Mouse (Mus musculus) testis, adult 2 months (tissue): ENCODE measurements around the gene Pde11a. TPM values are rescaled to one million over a fixed set of nuclear protein-coding genes. Genes with fewer than 3 reads are reported as not detected.

Experiments
- H3K27ac ChIP-seq: fragments of 200-500 bp; 2 replicates; pipeline ENCODE4 v1.5.1; 2012; ENCODE audit warnings: low read depth, low read length; ENCODE audit not compliant: control insufficient read depth, insufficient read depth
- H3K27me3 ChIP-seq: fragments of 200-500 bp; 2 replicates; pipeline ENCODE4 v1.6.1; 2012; ENCODE audit warnings: mild to moderate bottlenecking, low read length, moderate library complexity; ENCODE audit not compliant: control insufficient read depth, insufficient read depth
- H3K36me3 ChIP-seq: fragments of 200-500 bp; 2 replicates; pipeline ENCODE4 v1.6.1; 2012; ENCODE audit warnings: mild to moderate bottlenecking, low read length; ENCODE audit not compliant: control insufficient read depth, insufficient read depth
- H3K4me1 ChIP-seq: fragments of 200-500 bp; 2 replicates; pipeline ENCODE4 v1.6.1; 2012; ENCODE audit warnings: low read length; ENCODE audit not compliant: control insufficient read depth, insufficient read depth
- H3K4me3 ChIP-seq: fragments of 200-500 bp; 2 replicates; pipeline ENCODE4 v1.5.1; 2012; ENCODE audit warnings: low read depth, mild to moderate bottlenecking, low read length, moderate library complexity, mixed read lengths; ENCODE audit not compliant: control insufficient read depth
- CTCF ChIP-seq: fragments of 200-500 bp; IDR thresholded peaks from 2 replicates; pipeline ENCODE4 v1.5.1; 2012; ENCODE audit warnings: low read depth, mild to moderate bottlenecking, inconsistent platforms, low read length, moderate library complexity; ENCODE audit not compliant: control insufficient read depth, insufficient read depth, insufficient replicate concordance
- POLR2A ChIP-seq: fragments of 200-500 bp; IDR thresholded peaks from 2 replicates; pipeline ENCODE4 v1.6.1; 2012; ENCODE audit warnings: low read depth, mild to moderate bottlenecking, inconsistent platforms, low read length, moderate library complexity; ENCODE audit not compliant: control insufficient read depth
- polyA plus RNA-seq: library from polyadenylated mRNA; depleted of rRNA; stranded (reverse); fragments of >200 nt; gene quantifications from 2 replicates; pipeline ENCODE4 v1.2.3, GENCODE M21; 2012

Pde11a gene
- polyA plus RNA-seq, 1 experiment, result 0.53 TPM

DNA sequence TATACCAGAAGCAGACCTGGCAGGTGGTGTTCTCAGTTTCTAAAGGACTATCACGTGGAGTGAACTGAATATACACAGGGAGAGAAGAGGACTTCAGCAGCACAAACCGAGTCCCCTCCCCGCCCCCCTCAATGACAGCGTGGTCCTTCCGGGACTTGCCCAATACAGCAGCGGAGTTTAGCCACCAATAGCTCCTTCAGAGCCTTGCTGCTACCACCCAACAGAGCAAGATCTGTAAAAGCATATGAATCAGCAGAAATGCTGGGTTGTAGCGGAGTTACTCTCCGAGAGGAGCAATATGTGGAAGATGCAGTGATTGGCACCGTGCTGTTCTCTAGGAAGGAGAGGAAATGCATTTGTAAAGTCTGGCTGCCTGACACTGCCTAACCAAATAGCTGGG is 238.0 kb downstream of the Pde11a start:
- no peak for TF ChIP-seq CTCF
- TF ChIP-seq POLR2A, result no peak
- H3K4me1 ChIP-seq, result peaks cover 4% of the 10 kb centered on the region; the same call in 1 of the 2 replicates
- no peaks in the 10 kb centered on the region for H3K36me3 ChIP-seq
- peak overlapping the region; percentile 49; the same call in 1 of the 2 replicates for H3K27ac ChIP-seq
- H3K27me3 ChIP-seq, result no peaks in the 10 kb centered on the region
- no peak overlapping the region for H3K4me3 ChIP-seq

DNA sequence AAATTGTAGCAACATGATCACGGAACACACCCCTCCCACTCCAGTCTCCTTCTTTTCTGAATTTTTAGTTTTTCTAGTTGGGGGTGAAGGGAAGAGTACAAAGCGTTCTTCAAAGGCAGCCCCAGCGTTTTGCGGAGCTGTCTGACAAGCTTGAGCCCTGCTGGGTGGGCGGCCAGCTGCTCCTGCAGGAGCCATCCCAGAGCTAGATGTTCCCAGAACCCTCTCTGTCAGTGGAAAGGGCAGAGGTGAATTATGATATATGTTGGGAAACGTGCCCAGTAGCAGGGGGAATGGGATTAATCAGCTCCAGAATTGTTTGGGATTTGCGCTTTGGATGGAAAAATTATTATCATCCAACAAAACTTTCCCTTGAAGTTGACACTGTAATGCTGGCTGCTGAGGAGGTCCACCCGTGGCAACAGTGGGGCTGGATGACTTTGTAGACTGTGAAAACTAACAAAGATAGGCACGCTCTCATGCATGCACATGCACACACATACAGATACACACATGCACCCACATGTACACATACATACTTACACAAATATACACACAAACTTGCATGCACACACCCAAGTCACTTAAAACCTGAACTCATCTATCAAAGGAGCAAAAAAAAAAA is 238.7 kb downstream of the Pde11a start:
- H3K4me1 ChIP-seq, result peaks cover 2% of the 10 kb centered on the region; the same call in 1 of the 2 replicates
- no peak for TF ChIP-seq POLR2A
- H3K4me3 ChIP-seq, result no peak overlapping the region
- no peaks in the 10 kb centered on the region for H3K36me3 ChIP-seq
- no peak overlapping the region for H3K27ac ChIP-seq
- no peaks in the 10 kb centered on the region for H3K27me3 ChIP-seq

DNA sequence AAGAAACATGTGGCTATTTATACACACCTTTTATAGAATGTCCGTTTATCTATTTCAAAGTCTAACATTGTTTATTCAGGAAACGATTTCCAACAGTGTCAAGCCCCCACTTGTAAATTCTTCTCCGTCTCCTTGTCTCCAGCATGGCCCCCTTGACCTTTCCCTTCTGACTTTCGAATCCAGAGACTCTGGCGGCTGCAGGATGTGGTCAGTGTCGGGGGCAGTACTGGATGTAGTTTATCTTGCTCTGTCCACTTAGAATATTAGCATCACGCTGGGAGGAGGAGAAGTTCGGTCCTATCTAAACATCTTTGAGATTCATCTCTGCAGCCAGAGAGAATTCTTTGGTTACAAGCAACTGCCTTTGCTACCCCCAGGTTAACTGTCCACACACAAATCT is 240.2 kb downstream of the Pde11a start:
- H3K36me3 ChIP-seq, result no peaks in the 10 kb centered on the region
- H3K4me1 ChIP-seq, result peaks cover 2% of the 10 kb centered on the region; the same call in 1 of the 2 replicates
- no peak overlapping the region for H3K27ac ChIP-seq
- H3K4me3 ChIP-seq, result no peak overlapping the region
- no peaks in the 10 kb centered on the region for H3K27me3 ChIP-seq
- no peak for TF ChIP-seq POLR2A
- TF ChIP-seq CTCF, result no peak

DNA sequence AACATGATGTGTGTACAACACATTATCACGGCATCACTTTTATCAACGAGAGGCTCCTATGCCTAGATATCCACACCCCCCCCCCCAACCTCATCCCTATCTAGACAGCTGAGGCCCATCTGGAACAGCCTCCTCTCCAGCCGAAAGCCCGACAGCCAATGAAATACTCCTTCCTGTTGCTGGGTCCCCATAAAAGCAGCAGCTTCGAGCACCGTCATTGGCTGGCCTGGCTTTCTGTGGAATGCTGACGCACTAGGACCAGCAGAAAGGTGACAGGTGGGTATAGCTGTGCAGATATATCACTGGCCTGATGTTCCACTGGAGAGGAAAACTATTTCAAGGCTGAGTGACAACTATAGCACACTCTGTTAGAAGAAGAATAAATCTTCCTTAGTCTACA is 240.7 kb downstream of the Pde11a start:
- Histone ChIP-seq H3K4me1 (peaks cover 2% of the 10 kb centered on the region; the same call in 1 of the 2 replicates), H3K27ac (no peak overlapping the region), H3K27me3 (no peaks in the 10 kb centered on the region), H3K36me3 (no peaks in the 10 kb centered on the region), H3K4me3 (no peak overlapping the region)
- TF ChIP-seq CTCF, result no peak
- TF ChIP-seq POLR2A, result no peak

DNA sequence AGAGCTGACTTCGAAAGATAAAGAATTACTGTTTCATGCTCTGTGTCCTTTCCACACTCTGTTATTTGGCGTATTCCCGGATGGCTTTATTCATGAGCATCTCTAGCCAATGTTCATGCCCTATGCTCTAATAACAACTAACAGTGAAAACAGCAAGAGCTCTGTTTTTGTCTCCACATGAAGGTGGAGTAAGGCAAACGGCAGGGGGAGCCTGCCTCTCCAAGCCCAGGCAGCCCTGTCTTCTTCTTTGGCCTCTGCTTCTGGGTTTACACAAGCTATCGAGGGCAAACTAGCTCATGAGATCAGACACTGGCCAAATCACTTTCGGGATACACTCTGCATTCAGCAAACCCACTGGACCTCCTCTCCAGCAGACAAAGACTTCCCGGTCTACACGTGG is 241.3 kb downstream of the Pde11a start:
- H3K36me3 ChIP-seq, result no peaks in the 10 kb centered on the region
- no peak overlapping the region for H3K4me3 ChIP-seq
- H3K4me1 ChIP-seq, result peaks cover 2% of the 10 kb centered on the region; the same call in 1 of the 2 replicates
- no peak overlapping the region for H3K27ac ChIP-seq
- no peaks in the 10 kb centered on the region for H3K27me3 ChIP-seq
- TF ChIP-seq POLR2A (no peak), CTCF (no peak)

DNA sequence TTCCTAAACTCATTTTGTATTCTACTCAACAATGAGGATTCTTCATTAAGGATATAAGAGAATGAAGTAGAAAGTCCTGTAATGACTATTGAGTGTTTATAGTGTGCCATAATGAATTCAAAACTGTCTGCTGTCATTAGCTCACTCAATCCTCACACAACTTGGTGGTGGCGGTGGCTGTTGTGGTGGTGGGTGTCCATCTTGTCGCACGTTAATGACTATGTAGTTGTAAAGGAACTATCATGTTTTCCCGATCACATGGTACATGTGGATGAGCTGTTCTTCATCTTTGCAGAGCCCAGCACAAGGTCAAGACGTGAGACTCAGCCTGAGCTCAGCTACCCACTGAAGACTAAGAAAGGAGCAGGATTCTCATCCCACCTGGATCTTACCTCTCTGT is 242.7 kb downstream of the Pde11a start:
- H3K36me3 ChIP-seq, result no peaks in the 10 kb centered on the region
- no peak overlapping the region for H3K4me3 ChIP-seq
- H3K27me3 ChIP-seq, result no peaks in the 10 kb centered on the region
- H3K4me1 ChIP-seq, result no peaks in the 10 kb centered on the region; the same call in 1 of the 2 replicates
- TF ChIP-seq CTCF (no peak), POLR2A (no peak)
- H3K27ac ChIP-seq, result no peak overlapping the region

DNA sequence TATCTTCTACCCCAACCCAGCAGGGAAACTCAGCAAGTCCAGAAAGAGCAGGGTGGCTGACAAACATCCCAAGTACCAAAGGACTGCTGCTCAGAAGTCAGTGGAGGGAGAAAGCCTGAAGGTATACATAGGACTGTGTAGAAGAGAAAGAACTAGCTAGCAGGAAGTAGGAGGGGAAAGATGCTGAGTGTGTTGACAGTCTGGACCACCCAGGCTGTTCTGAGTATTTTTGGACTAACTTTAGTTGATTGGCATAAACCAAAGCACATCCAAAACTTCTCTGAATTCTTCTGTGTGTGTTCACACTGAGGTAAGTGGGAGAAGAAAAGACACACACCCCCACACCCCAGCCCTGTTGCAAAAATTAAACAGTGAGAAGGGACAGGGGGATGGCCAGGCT is 248.1 kb downstream of the Pde11a start:
- H3K27ac ChIP-seq, result no peak overlapping the region
- H3K36me3 ChIP-seq, result no peaks in the 10 kb centered on the region
- H3K4me3 ChIP-seq, result no peak overlapping the region
- no peaks in the 10 kb centered on the region; the same call in 1 of the 2 replicates for H3K4me1 ChIP-seq
- TF ChIP-seq POLR2A, result no peak
- no peak for TF ChIP-seq CTCF
- H3K27me3 ChIP-seq, result no peaks in the 10 kb centered on the region
